Mouse (Mus musculus): ENCODE results near the gene Itm2b. TPM values are rescaled to one million over a fixed set of nuclear protein-coding genes. Genes with fewer than 3 reads are reported as not detected.

Itm2b gene
- 100 to 1,000 TPM; 363 to 375 TPM for total RNA-seq (2021)

- peak; percentile 89 for DNase-seq
- intact Hi-C loops (cut with DNase I): no loop called here
Measured at GRCm38 (mm10) chr14:73384913-73385719, at the start of gene Itm2b. Itm2b (minus strand) TSS chr14:73385289.

GRCm38 (mm10) chr14:73433487-73433886 is 48.4 kb upstream of the Itm2b start:
- no peak for DNase-seq
- intact Hi-C loops (cut with DNase I): no loop called here

- intact Hi-C loops (cut with DNase I): no loop called here
- DNase-seq: no peak
Measured at GRCm38 (mm10) chr14:73430571-73430970, 45.5 kb upstream of the Itm2b start.

GRCm38 (mm10) chr14:73425571-73426041 is 40.5 kb upstream of the Itm2b start:
- intact Hi-C loops (cut with DNase I): no loop called here
- peak; percentile 24 for DNase-seq

GRCm38 (mm10) chr14:73424961-73425360 is 39.9 kb upstream of the Itm2b start:
- DNase-seq: peak; percentile 59
- intact Hi-C loops (cut with DNase I): no loop called here

GRCm38 (mm10) chr14:73423542-73423941 is 38.5 kb upstream of the Itm2b start:
- intact Hi-C loops (cut with DNase I): no loop called here
- DNase-seq: no peak

- intact Hi-C loops (cut with DNase I): no loop called here
- no peak for DNase-seq
Measured at GRCm38 (mm10) chr14:73422621-73423020, 37.5 kb upstream of the Itm2b start.

GRCm38 (mm10) chr14:73421580-73421979 is 36.5 kb upstream of the Itm2b start:
- intact Hi-C loops (cut with DNase I): no loop called here
- no peak for DNase-seq

GRCm38 (mm10) chr14:73420138-73420745 is 35.2 kb upstream of the Itm2b start:
- DNase-seq: no peak
- intact Hi-C loops (cut with DNase I): no loop called here

GRCm38 (mm10) chr14:73416511-73416910 is 31.4 kb upstream of the Itm2b start:
- DNase-seq: no peak
- intact Hi-C loops (cut with DNase I): no loop called here

GRCm38 (mm10) chr14:73415376-73416035 is 30.4 kb upstream of the Itm2b start:
- no peak for DNase-seq
- intact Hi-C loops (cut with DNase I): no loop called here

GRCm38 (mm10) chr14:73411729-73412128 is 26.6 kb upstream of the Itm2b start:
- intact Hi-C loops (cut with DNase I): no loop called here
- no peak for DNase-seq

GRCm38 (mm10) chr14:73410083-73410482 is 25.0 kb upstream of the Itm2b start:
- DNase-seq: no peak
- intact Hi-C loops (cut with DNase I): no loop called here

GRCm38 (mm10) chr14:73408223-73408845 is 23.2 kb upstream of the Itm2b start:
- intact Hi-C loops (cut with DNase I): no loop called here
- no peak for DNase-seq

- DNase-seq: no peak
- intact Hi-C loops (cut with DNase I): no loop called here
Measured at GRCm38 (mm10) chr14:73404016-73404415, 18.9 kb upstream of the Itm2b start.

GRCm38 (mm10) chr14:73403351-73403750 is 18.3 kb upstream of the Itm2b start:
- DNase-seq: no peak
- intact Hi-C loops (cut with DNase I): no loop called here

- intact Hi-C loops (cut with DNase I): no loop called here
- no peak for DNase-seq
Measured at GRCm38 (mm10) chr14:73402296-73403035, 17.4 kb upstream of the Itm2b start.

- DNase-seq: no peak
- intact Hi-C loops (cut with DNase I): no loop called here
Measured at GRCm38 (mm10) chr14:73401408-73401807, 16.3 kb upstream of the Itm2b start.

GRCm38 (mm10) chr14:73399866-73400618 is 15.0 kb upstream of the Itm2b start:
- peak; percentile 24 for DNase-seq
- intact Hi-C loops (cut with DNase I): no loop called here

All from left cerebral cortex, postnatal 4 days (tissue).